Mouse (Mus musculus) liver, embryonic 13.5 days (tissue): Measurements from ENCODE around the gene Dcst2. TPM values are rescaled to one million over a fixed set of nuclear protein-coding genes. Genes with fewer than 3 reads are reported as not detected.

Experiments used
- ATAC-seq: fragments of 200-750 bp; cut with Nextera tagmentation; 2 replicates; pipeline ENCODE4 v1.8.0; 2017; ENCODE audit warnings: low read depth, mild to moderate bottlenecking, moderate number of reproducible peaks, moderate library complexity
- DNase-seq: peaks from one replicate; pipeline ENCODE4 v3.0.0; 2022
- H3K27ac ChIP-seq: fragments of 300-500 bp; sonication (generic); 2 replicates; pipeline ENCODE4 v1.5.1; 2015; ENCODE audit warnings: moderate library complexity, mild to moderate bottlenecking, inconsistent platforms
- H3K27me3 ChIP-seq: fragments of 300-500 bp; sonication (generic); 2 replicates; pipeline ENCODE4 v1.6.1; 2015; ENCODE audit warnings: mild to moderate bottlenecking, inconsistent platforms
- H3K36me3 ChIP-seq: fragments of 300-500 bp; sonication (generic); 2 replicates; pipeline ENCODE4 v1.6.1; 2015; ENCODE audit warnings: mild to moderate bottlenecking, inconsistent platforms
- H3K4me1 ChIP-seq: fragments of 300-500 bp; sonication (generic); replicated peaks from 2 replicates; pipeline ENCODE4 v1.6.1; 2015; ENCODE audit warnings: inconsistent platforms
- H3K4me2 ChIP-seq: fragments of 300-500 bp; sonication (generic); 2 replicates; pipeline ENCODE4 v1.6.1; 2015; ENCODE audit warnings: inconsistent platforms, mild to moderate bottlenecking, moderate library complexity
- H3K4me3 ChIP-seq: fragments of 300-500 bp; sonication (generic); replicated peaks from 2 replicates; pipeline ENCODE4 v1.5.1; 2015; ENCODE audit warnings: mild to moderate bottlenecking, inconsistent platforms
- H3K9ac ChIP-seq: fragments of 300-500 bp; sonication (generic); 2 replicates; pipeline ENCODE4 v1.6.1; 2015; ENCODE audit warnings: mild to moderate bottlenecking, inconsistent platforms
- H3K9me3 ChIP-seq: fragments of 300-500 bp; sonication (generic); replicated peaks from 2 replicates; pipeline ENCODE4 v1.6.1; 2016; ENCODE audit warnings: inconsistent platforms
- WGBS: fragments of 180-500 bp; shearing (Covaris S2); methylation state at CpG from one replicate; pipeline ENCODE4 v1.1.7; 2015; ENCODE audit not compliant: insufficient replicate concordance; 5-methylcytosine and 5-hydroxymethylcytosine counted together
- polyA plus RNA-seq: library from polyadenylated mRNA; unstranded; fragments of >200 nt; fragmentation: Nextera tagmentation; extraction: Ambion mirVana; gene quantifications from 2 replicates; pipeline ENCODE4 v1.2.1, GENCODE M21; 2015

Dcst2 gene
- polyA plus RNA-seq, 1 experiment from 2014 or later: 0.08 TPM

- Histone ChIP-seq H3K27ac (no peak overlapping the region), H3K4me1 (no peaks in the 10 kb centered on the region), H3K27me3 (no peaks in the 10 kb centered on the region), H3K36me3 (no peaks in the 10 kb centered on the region), H3K9me3 (no peaks in the 10 kb centered on the region), H3K4me3 (no peak overlapping the region), H3K9ac (no peak overlapping the region), H3K4me2 (no peak overlapping the region)
- DNase-seq (no peak), ATAC-seq (no peak)
- 58% methylated on average over 20 of the region's 20 CpGs for WGBS
Measured at GRCm38 (mm10) chr3:89365486-89366414, 4.0 kb downstream of the Dcst2 start.

GRCm38 (mm10) chr3:89367338-89367737, 5.6 kb downstream of the Dcst2 start:
- WGBS: 58% methylated on average over 11 of the region's 11 CpGs
- no peaks in the 10 kb centered on the region for H3K4me1 ChIP-seq
- H3K27me3 ChIP-seq: no peaks in the 10 kb centered on the region
- H3K27ac ChIP-seq: no peak overlapping the region
- no peak for DNase-seq
- H3K9ac ChIP-seq: no peak overlapping the region
- H3K36me3 ChIP-seq: no peaks in the 10 kb centered on the region
- H3K9me3 ChIP-seq: no peaks in the 10 kb centered on the region
- H3K4me3 ChIP-seq: no peak overlapping the region
- H3K4me2 ChIP-seq: no peak overlapping the region
- ATAC-seq: no peak

- Histone ChIP-seq H3K4me2 (no peak overlapping the region), H3K36me3 (no peaks in the 10 kb centered on the region), H3K9me3 (no peaks in the 10 kb centered on the region), H3K4me1 (peaks cover 26% of the 10 kb centered on the region), H3K27me3 (no peaks in the 10 kb centered on the region), H3K4me3 (no peak overlapping the region), H3K27ac (no peak overlapping the region), H3K9ac (no peak overlapping the region)
- no peak for DNase-seq
- ATAC-seq: no peak
- WGBS: 27% methylated on average over 5 of the region's 5 CpGs
Measured at GRCm38 (mm10) chr3:89373581-89374231, 11.9 kb downstream of the Dcst2 start.

GRCm38 (mm10) chr3:89377831-89378230, 16.1 kb downstream of the Dcst2 start:
- 69% methylated on average over 4 of the region's 4 CpGs for WGBS
- Histone ChIP-seq H3K4me3 (no peak overlapping the region), H3K9ac (no peak overlapping the region), H3K36me3 (peaks cover 20% of the 10 kb centered on the region), H3K4me2 (peak overlapping the region; percentile 66; the same call in 1 of the 2 replicates), H3K4me1 (peaks cover 32% of the 10 kb centered on the region), H3K27ac (no peak overlapping the region), H3K9me3 (no peaks in the 10 kb centered on the region), H3K27me3 (no peaks in the 10 kb centered on the region)
- ATAC-seq (no peak), DNase-seq (no peak)

GRCm38 (mm10) chr3:89378394-89379067, 16.8 kb downstream of the Dcst2 start:
- Histone ChIP-seq H3K4me2 (peak overlapping the region; percentile 66), H3K4me1 (peaks cover 26% of the 10 kb centered on the region), H3K27me3 (no peaks in the 10 kb centered on the region), H3K36me3 (peaks cover 20% of the 10 kb centered on the region), H3K9me3 (no peaks in the 10 kb centered on the region), H3K4me3 (peak overlapping the region; percentile 45), H3K27ac (no peak overlapping the region; the same call in 1 of the 2 replicates), H3K9ac (peak overlapping the region; percentile 54)
- ATAC-seq (peak; percentile 72), DNase-seq (peak; percentile 46)
- 6% methylated on average over 24 of the region's 29 CpGs for WGBS

- no peak for ATAC-seq
Measured at GRCm38 (mm10) chr3:89379388-89380131, 17.8 kb downstream of the Dcst2 start.

GRCm38 (mm10) chr3:89380291-89380690, 18.5 kb downstream of the Dcst2 start:
- Histone ChIP-seq H3K4me3 (no peak overlapping the region), H3K9ac (no peak overlapping the region), H3K36me3 (peaks cover 20% of the 10 kb centered on the region), H3K4me2 (no peak overlapping the region), H3K27me3 (no peaks in the 10 kb centered on the region), H3K27ac (no peak overlapping the region), H3K9me3 (no peaks in the 10 kb centered on the region), H3K4me1 (peaks cover 24% of the 10 kb centered on the region)
- WGBS: 89% methylated on average over 14 of the region's 14 CpGs
- ATAC-seq (no peak), DNase-seq (no peak)

More at GRCm38 (mm10) chr3:89379388-89380131, 17.8 kb downstream of the Dcst2 start:
- peaks cover 20% of the 10 kb centered on the region for H3K36me3 ChIP-seq
- no peak for DNase-seq
- no peak overlapping the region for H3K4me3 ChIP-seq
- peaks cover 18% of the 10 kb centered on the region for H3K4me1 ChIP-seq
- no peak overlapping the region for H3K9ac ChIP-seq
- no peaks in the 10 kb centered on the region for H3K27me3 ChIP-seq
- no peak overlapping the region for H3K27ac ChIP-seq
- no peak overlapping the region for H3K4me2 ChIP-seq
- 77% methylated on average over 31 of the region's 31 CpGs for WGBS
- H3K9me3 ChIP-seq: no peaks in the 10 kb centered on the region

GRCm38 (mm10) chr3:89380711-89381110, 18.9 kb downstream of the Dcst2 start:
- H3K36me3 ChIP-seq: peaks cover 20% of the 10 kb centered on the region
- H3K27ac ChIP-seq: no peak overlapping the region
- H3K27me3 ChIP-seq: no peaks in the 10 kb centered on the region
- no peaks in the 10 kb centered on the region for H3K9me3 ChIP-seq
- no peak overlapping the region for H3K4me3 ChIP-seq
- H3K4me2 ChIP-seq: no peak overlapping the region
- 83% methylated on average over 18 of the region's 18 CpGs for WGBS
- DNase-seq (no peak), ATAC-seq (no peak)
- H3K4me1 ChIP-seq: peaks cover 28% of the 10 kb centered on the region
- no peak overlapping the region for H3K9ac ChIP-seq

GRCm38 (mm10) chr3:89381233-89381632, 19.5 kb downstream of the Dcst2 start:
- H3K9me3 ChIP-seq: no peaks in the 10 kb centered on the region
- 84% methylated on average over 11 of the region's 11 CpGs for WGBS
- no peak overlapping the region for H3K4me2 ChIP-seq
- no peak overlapping the region for H3K9ac ChIP-seq
- H3K36me3 ChIP-seq: peaks cover 20% of the 10 kb centered on the region
- no peaks in the 10 kb centered on the region for H3K27me3 ChIP-seq
- H3K4me1 ChIP-seq: peaks cover 30% of the 10 kb centered on the region
- ATAC-seq (no peak), DNase-seq (no peak)
- no peak overlapping the region for H3K27ac ChIP-seq
- H3K4me3 ChIP-seq: no peak overlapping the region

- H3K4me1 ChIP-seq: peaks cover 41% of the 10 kb centered on the region
Measured at GRCm38 (mm10) chr3:89382033-89382882, 20.5 kb downstream of the Dcst2 start.

More at GRCm38 (mm10) chr3:89382033-89382882, 20.5 kb downstream of the Dcst2 start:
- no peak overlapping the region for H3K27ac ChIP-seq
- ATAC-seq (no peak), DNase-seq (no peak)
- H3K36me3 ChIP-seq: peaks cover 20% of the 10 kb centered on the region
- H3K9me3 ChIP-seq: no peaks in the 10 kb centered on the region
- H3K4me2 ChIP-seq: no peak overlapping the region
- H3K27me3 ChIP-seq: no peaks in the 10 kb centered on the region
- H3K9ac ChIP-seq: no peak overlapping the region
- 75% methylated on average over 9 of the region's 9 CpGs for WGBS
- no peak overlapping the region for H3K4me3 ChIP-seq
